Mouse (Mus musculus): ENCODE data around the gene Tnfsf10.

The Tnfsf10 gene

DNA sequence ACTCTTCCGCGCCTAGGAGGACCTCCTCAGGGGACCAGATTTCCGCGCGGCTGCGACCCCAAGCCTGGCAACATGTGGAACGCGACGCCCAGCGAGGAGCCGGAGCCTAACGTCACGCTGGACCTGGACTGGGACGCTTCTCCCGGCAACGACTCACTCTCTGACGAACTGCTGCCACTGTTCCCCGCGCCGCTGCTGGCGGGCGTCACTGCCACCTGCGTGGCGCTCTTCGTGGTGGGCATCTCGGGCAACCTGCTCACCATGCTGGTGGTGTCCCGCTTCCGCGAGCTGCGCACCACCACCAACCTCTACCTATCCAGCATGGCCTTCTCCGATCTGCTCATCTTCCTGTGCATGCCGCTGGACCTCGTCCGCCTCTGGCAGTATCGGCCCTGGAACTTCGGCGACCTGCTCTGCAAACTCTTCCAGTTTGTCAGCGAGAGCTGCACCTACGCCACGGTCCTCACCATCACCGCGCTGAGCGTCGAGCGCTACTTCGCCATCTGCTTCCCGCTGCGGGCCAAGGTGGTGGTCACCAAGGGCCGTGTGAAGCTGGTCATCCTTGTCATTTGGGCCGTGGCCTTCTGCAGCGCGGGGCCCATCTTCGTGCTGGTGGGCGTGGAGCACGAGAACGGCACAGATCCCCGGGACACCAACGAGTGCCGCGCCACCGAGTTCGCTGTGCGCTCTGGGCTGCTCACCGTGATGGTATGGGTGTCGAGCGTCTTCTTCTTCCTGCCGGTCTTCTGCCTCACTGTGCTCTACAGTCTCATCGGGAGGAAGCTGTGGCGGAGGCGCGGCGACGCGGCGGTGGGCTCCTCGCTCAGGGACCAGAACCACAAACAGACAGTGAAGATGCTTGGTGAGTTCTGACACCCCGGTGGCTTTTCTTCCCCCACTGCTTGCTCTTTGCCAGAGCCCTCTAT, 55.2 kb downstream of the Tnfsf10 start:
- no peak for DNase-seq (ENCODE audit: low spot score)

DNA sequence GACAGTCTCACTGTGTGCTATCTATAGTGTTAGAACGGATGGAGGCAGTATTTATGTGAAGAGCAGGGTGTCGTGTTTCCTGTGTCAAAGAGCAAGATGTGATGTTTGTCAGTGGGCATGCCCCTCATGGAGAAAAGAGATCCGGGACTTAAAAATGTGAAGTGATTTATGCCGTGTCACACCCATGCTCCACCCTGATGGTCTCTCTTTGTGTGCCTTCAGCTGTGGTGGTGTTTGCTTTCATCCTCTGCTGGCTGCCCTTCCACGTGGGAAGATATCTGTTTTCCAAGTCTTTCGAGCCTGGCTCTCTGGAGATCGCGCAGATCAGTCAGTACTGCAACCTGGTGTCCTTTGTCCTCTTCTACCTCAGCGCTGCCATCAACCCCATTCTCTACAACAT, 57.6 kb downstream of the Tnfsf10 start:
- DNase-seq (ENCODE audit: low spot score): no peak

DNA sequence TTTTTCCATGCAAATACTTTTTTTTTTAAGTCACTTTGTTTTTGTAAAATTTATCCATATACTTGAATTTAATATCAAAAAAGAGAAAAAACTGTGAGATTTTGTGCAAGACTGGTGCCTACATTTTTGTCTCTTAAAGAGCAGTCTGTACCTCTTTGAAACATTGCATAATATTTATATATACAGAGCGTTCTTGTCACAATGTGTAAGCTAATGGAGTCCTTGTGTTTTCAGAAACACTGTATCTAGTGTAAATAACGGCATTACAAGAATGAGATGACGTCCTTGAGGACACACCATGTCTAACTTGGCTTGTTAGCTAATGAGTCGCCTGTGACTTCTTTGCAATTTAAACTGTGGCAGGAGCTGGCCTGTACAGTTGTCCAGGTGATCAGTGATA, 61.1 kb downstream of the Tnfsf10 start:
- no peak for DNase-seq (ENCODE audit: low spot score)

DNA sequence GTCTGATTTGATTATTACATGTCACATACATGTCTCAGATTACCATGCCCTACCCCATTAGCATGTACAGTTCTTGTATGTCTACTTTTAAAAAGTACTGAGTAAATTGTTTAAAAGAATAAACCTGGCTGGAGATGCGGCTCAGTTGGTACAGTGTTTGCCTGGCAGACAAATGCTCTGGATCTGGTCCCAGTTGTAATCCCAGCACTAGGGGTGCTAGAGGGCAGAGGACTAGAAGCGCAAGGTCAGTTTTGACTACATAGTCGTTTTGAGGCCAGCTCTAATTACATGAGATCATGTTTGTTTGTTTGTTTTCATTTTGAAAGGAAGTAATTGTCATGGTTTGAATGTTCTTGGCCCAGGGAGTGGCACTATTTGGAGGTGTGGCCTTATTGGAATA, 68.0 kb downstream of the Tnfsf10 start:
- DNase-seq (ENCODE audit: low spot score): no peak

DNA sequence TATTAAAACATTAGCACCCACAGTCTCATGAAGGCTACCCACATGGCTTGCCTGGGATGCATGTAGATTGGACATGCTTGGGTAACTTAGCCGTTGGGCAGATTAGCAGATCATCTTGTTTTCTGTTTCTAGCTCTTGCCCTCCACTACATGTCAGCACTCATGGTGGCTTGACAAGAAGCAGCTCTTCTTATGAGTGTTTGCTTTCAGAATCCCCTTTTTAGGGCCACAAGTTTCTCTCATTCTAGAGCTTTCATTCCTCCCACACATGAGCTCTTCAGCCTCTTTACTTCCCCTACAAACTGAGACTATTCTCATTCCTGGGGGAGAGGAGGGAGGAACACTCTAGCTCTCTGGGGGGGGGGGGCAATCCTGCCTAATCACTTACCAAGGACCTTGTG, 73.1 kb downstream of the Tnfsf10 start:
- no peak for DNase-seq (ENCODE audit: low spot score)

Data from layer of hippocampus, adult 9-10 months (tissue).